Mouse (Mus musculus) midbrain, embryonic 13.5 days (tissue): ENCODE data around the gene Krtap9-3. TPM values are rescaled to one million over a fixed set of nuclear protein-coding genes. Genes with fewer than 3 reads are reported as not detected.
"Not testable (repeated sequence)": the region's sequence is repeated elsewhere in the genome, so short reads cannot be mapped to it uniquely, and the experiment has no call there.

Experiments
- ATAC-seq: fragments of 200-750 bp; cut with Nextera tagmentation; 2 replicates; pipeline ENCODE4 v1.8.0; 2017; ENCODE audit warnings: mild to moderate bottlenecking, moderate TSS enrichment, moderate library complexity
- H3K27ac ChIP-seq: fragments of 300-500 bp; sonication (generic); 2 replicates; pipeline ENCODE4 v1.5.1; 2015; ENCODE audit warnings: inconsistent platforms, mild to moderate bottlenecking, moderate library complexity
- H3K27me3 ChIP-seq: fragments of 300-500 bp; sonication (generic); 2 replicates; pipeline ENCODE4 v1.6.1; 2015; ENCODE audit warnings: mild to moderate bottlenecking, inconsistent platforms
- H3K36me3 ChIP-seq: fragments of 300-500 bp; sonication (generic); 2 replicates; pipeline ENCODE4 v1.6.1; 2015; ENCODE audit warnings: mild to moderate bottlenecking, inconsistent platforms
- H3K4me1 ChIP-seq: fragments of 300-500 bp; sonication (generic); replicated peaks from 2 replicates; pipeline ENCODE4 v1.6.1; 2015; ENCODE audit warnings: inconsistent platforms
- H3K4me2 ChIP-seq: fragments of 300-500 bp; sonication (generic); replicated peaks from 2 replicates; pipeline ENCODE4 v1.6.1; 2015; ENCODE audit warnings: moderate library complexity, mild to moderate bottlenecking, inconsistent platforms
- H3K4me3 ChIP-seq: fragments of 300-500 bp; sonication (generic); replicated peaks from 2 replicates; pipeline ENCODE4 v1.5.1; 2015; ENCODE audit warnings: mild to moderate bottlenecking, inconsistent platforms
- H3K9ac ChIP-seq: fragments of 300-500 bp; sonication (generic); replicated peaks from 2 replicates; pipeline ENCODE4 v1.6.1; 2015; ENCODE audit warnings: mild to moderate bottlenecking, inconsistent platforms
- H3K9me3 ChIP-seq: fragments of 300-500 bp; sonication (generic); 2 replicates; pipeline ENCODE4 v1.6.1; 2016; ENCODE audit warnings: mild to moderate bottlenecking, inconsistent platforms
- whole genome bisulfite sequencing: fragments of 180-500 bp; shearing (Covaris S2); methylation state at CpG from one replicate; pipeline ENCODE4 v1.1.7; 2015; 5-methylcytosine and 5-hydroxymethylcytosine counted together
- polyA plus RNA-seq: library from polyadenylated mRNA; unstranded; fragments of >200 nt; fragmentation: Nextera tagmentation; extraction: Ambion mirVana; gene quantifications from 2 replicates; pipeline ENCODE4 v1.2.1, GENCODE M21; 2015

Krtap9-3 gene
- not detected in 2 replicates for polyA plus RNA-seq

GRCm38 (mm10) chr11:99597742-99598141 lies at the start of gene Krtap9-3:
Gene Krtap9-3 (minus strand): TSS chr11:99598105.
- not testable (repeated sequence) for H3K4me1 ChIP-seq, H3K4me2 ChIP-seq, H3K27me3 ChIP-seq, H3K27ac ChIP-seq, H3K36me3 ChIP-seq, H3K9ac ChIP-seq, H3K4me3 ChIP-seq, H3K9me3 ChIP-seq, ATAC-seq
- WGBS = 86% methylated on average over 6 of the region's 6 CpGs

GRCm38 (mm10) chr11:99646444-99646843 lies 48.5 kb upstream of the Krtap9-3 start:
- no peaks in the 10 kb centered on the region for H3K27me3 ChIP-seq
- no peaks in the 10 kb centered on the region for H3K9me3 ChIP-seq
- no peak for ATAC-seq
- WGBS = 89% methylated on average over 15 of the region's 15 CpGs
- no peaks in the 10 kb centered on the region for H3K4me1 ChIP-seq
- no peak overlapping the region for H3K9ac ChIP-seq
- no peak overlapping the region for H3K4me2 ChIP-seq
- H3K27ac ChIP-seq = no peak overlapping the region
- H3K4me3 ChIP-seq = no peak overlapping the region
- no peaks in the 10 kb centered on the region for H3K36me3 ChIP-seq

- no peaks in the 10 kb centered on the region for H3K4me1 ChIP-seq
- H3K27ac ChIP-seq = no peak overlapping the region
- H3K4me2 ChIP-seq = no peak overlapping the region
- no peaks in the 10 kb centered on the region for H3K9me3 ChIP-seq
- H3K27me3 ChIP-seq = no peaks in the 10 kb centered on the region
- WGBS = 70% methylated on average over 3 of the region's 3 CpGs
- no peak for ATAC-seq
- no peaks in the 10 kb centered on the region for H3K36me3 ChIP-seq
- H3K4me3 ChIP-seq = no peak overlapping the region
- H3K9ac ChIP-seq = no peak overlapping the region
Measured at GRCm38 (mm10) chr11:99644351-99644750, 46.4 kb upstream of the Krtap9-3 start.

- H3K27me3 ChIP-seq, H3K27ac ChIP-seq, H3K4me1 ChIP-seq, H3K36me3 ChIP-seq, H3K9ac ChIP-seq, H3K9me3 ChIP-seq, H3K4me3 ChIP-seq, H3K4me2 ChIP-seq, ATAC-seq: not testable (repeated sequence)
- 87% methylated on average over 9 of the region's 9 CpGs for WGBS
Measured at GRCm38 (mm10) chr11:99643635-99644139, 45.8 kb upstream of the Krtap9-3 start, which contains the start of gene Krtap4-7. Gene Krtap4-7 (minus strand): TSS chr11:99644089.

GRCm38 (mm10) chr11:99640926-99641325 lies 43.0 kb upstream of the Krtap9-3 start:
- Histone ChIP-seq H3K27me3 (no peaks in the 10 kb centered on the region), H3K9me3 (no peaks in the 10 kb centered on the region), H3K9ac (no peak overlapping the region), H3K4me2 (no peak overlapping the region), H3K4me3 (no peak overlapping the region), H3K4me1 (no peaks in the 10 kb centered on the region), H3K36me3 (no peaks in the 10 kb centered on the region), H3K27ac (no peak overlapping the region)
- ATAC-seq = no peak
- WGBS = 47% methylated on average over 1 of the region's 1 CpGs

- H3K36me3 ChIP-seq = no peaks in the 10 kb centered on the region
- H3K9me3 ChIP-seq = no peaks in the 10 kb centered on the region
- WGBS = 73% methylated on average over 1 of the region's 1 CpGs
- no peaks in the 10 kb centered on the region for H3K4me1 ChIP-seq
- H3K27ac ChIP-seq = no peak overlapping the region
- H3K4me3 ChIP-seq = no peak overlapping the region
- no peak overlapping the region for H3K4me2 ChIP-seq
- H3K9ac ChIP-seq = no peak overlapping the region
- H3K27me3 ChIP-seq = no peaks in the 10 kb centered on the region
- no peak for ATAC-seq
Measured at GRCm38 (mm10) chr11:99637086-99637485, 39.2 kb upstream of the Krtap9-3 start.

GRCm38 (mm10) chr11:99634653-99635134 lies 36.8 kb upstream of the Krtap9-3 start, which contains the start of gene Krtap4-2:
Gene Krtap4-2 (minus strand): TSS chr11:99635084.
- H3K27ac ChIP-seq = no peak within 1 kb of the TSS
- H3K9me3 ChIP-seq = no peaks in the 10 kb centered on the region
- 0 out of 2 replicates have a peak within 1 kb of the TSS, but pooled peaks have one; percentile 3 for H3K9ac ChIP-seq
- H3K27me3 ChIP-seq = no peaks in the 10 kb centered on the region
- 37% methylated on average over 8 of the region's 8 CpGs for WGBS
- no peak within 1 kb of the TSS for H3K4me3 ChIP-seq
- H3K36me3 ChIP-seq = no peaks in the 10 kb centered on the region
- no peaks in the 10 kb centered on the region for H3K4me1 ChIP-seq
- H3K4me2 ChIP-seq = no peak within 1 kb of the TSS
- no peak for ATAC-seq

GRCm38 (mm10) chr11:99633293-99633692 lies 35.4 kb upstream of the Krtap9-3 start:
- H3K9ac ChIP-seq = no peak overlapping the region
- no peaks in the 10 kb centered on the region for H3K9me3 ChIP-seq
- 77% methylated on average over 2 of the region's 2 CpGs for whole genome bisulfite sequencing
- ATAC-seq = no peak
- H3K36me3 ChIP-seq = no peaks in the 10 kb centered on the region
- H3K4me3 ChIP-seq = no peak overlapping the region
- no peak overlapping the region for H3K4me2 ChIP-seq
- H3K27me3 ChIP-seq = no peaks in the 10 kb centered on the region
- H3K4me1 ChIP-seq = no peaks in the 10 kb centered on the region
- H3K27ac ChIP-seq = no peak overlapping the region

- Histone ChIP-seq H3K4me1 (no peaks in the 10 kb centered on the region), H3K27ac (no peak overlapping the region), H3K36me3 (no peaks in the 10 kb centered on the region), H3K9ac (no peak overlapping the region), H3K9me3 (no peaks in the 10 kb centered on the region), H3K27me3 (no peaks in the 10 kb centered on the region), H3K4me3 (no peak overlapping the region), H3K4me2 (no peak overlapping the region)
- WGBS = 81% methylated on average over 3 of the region's 3 CpGs
- no peak for ATAC-seq
Measured at GRCm38 (mm10) chr11:99630890-99631289, 33.0 kb upstream of the Krtap9-3 start.

- Histone ChIP-seq H3K4me3 (no peak within 1 kb of the TSS), H3K4me2 (no peak within 1 kb of the TSS), H3K27ac (no peak within 1 kb of the TSS), H3K9ac (no peak within 1 kb of the TSS), H3K27me3 (no peaks in the 10 kb centered on the region), H3K36me3 (no peaks in the 10 kb centered on the region), H3K4me1 (no peaks in the 10 kb centered on the region), H3K9me3 (no peaks in the 10 kb centered on the region)
- no peak for ATAC-seq
- WGBS = 89% methylated on average over 4 of the region's 4 CpGs
Measured at GRCm38 (mm10) chr11:99628138-99628537, 30.2 kb upstream of the Krtap9-3 start, which contains the start of gene Krtap4-1. Gene Krtap4-1 (minus strand): TSS chr11:99628238.

GRCm38 (mm10) chr11:99620335-99620734 lies 22.4 kb upstream of the Krtap9-3 start, which contains the start of gene Gm11562:
Gene Gm11562 (minus strand): TSS chr11:99620435.
- no peak for ATAC-seq
- no peaks in the 10 kb centered on the region for H3K36me3 ChIP-seq
- H3K4me2 ChIP-seq = no peak within 1 kb of the TSS
- H3K4me1 ChIP-seq = no peaks in the 10 kb centered on the region
- H3K27ac ChIP-seq = no peak within 1 kb of the TSS
- H3K9me3 ChIP-seq = no peaks in the 10 kb centered on the region
- H3K4me3 ChIP-seq = no peak within 1 kb of the TSS
- H3K27me3 ChIP-seq = no peaks in the 10 kb centered on the region
- no peak within 1 kb of the TSS for H3K9ac ChIP-seq
- 93% methylated on average over 2 of the region's 2 CpGs for WGBS

- no peaks in the 10 kb centered on the region for H3K36me3 ChIP-seq
- no peaks in the 10 kb centered on the region for H3K4me1 ChIP-seq
- H3K9ac ChIP-seq = no peak within 1 kb of the TSS
- H3K9me3 ChIP-seq = no peaks in the 10 kb centered on the region
- no peak within 1 kb of the TSS for H3K27ac ChIP-seq
- H3K4me3 ChIP-seq = no peak within 1 kb of the TSS
- WGBS = 72% methylated on average over 3 of the region's 3 CpGs
- H3K27me3 ChIP-seq = no peaks in the 10 kb centered on the region
- ATAC-seq = no peak
- no peak within 1 kb of the TSS for H3K4me2 ChIP-seq
Measured at GRCm38 (mm10) chr11:99614796-99615363, 17.0 kb upstream of the Krtap9-3 start, which contains the start of gene Krtap2-4. Gene Krtap2-4 (minus strand): TSS chr11:99614846.
